Mouse (Mus musculus): ENCODE results near the gene Rapgef4. TPM values are rescaled to one million over a fixed set of nuclear protein-coding genes. Genes with fewer than 3 reads are reported as not detected.

Rapgef4 gene
- polyA plus RNA-seq, 1 experiment from 2014 or later = 11.9 TPM

DNA sequence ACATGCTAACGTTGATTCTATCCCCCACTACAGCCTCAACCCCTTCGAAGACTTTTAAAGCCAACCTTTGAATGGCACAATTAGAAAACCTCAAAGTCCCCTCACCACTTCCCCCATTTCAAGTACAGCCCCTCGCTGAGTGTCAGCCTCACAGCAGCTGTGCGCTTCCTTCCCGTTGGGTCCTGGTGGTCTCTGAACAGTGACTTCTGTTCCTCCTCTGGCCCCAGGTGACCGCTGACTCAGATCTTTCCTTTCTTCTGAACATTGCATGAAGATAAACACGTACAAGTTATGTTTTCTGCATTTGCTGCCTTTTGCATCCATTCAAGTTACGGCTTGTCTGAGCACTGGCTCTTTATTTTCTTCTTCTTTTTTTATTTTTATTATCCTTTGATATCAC is 98.1 kb downstream of the Rapgef4 start:
- Histone ChIP-seq H3K9me3 (ENCODE audit: control insufficient read depth, low read length) (no peaks in the 10 kb centered on the region), H3K4me3 (ENCODE audit: low read depth, low read length) (no peak overlapping the region), H3K27me3 (ENCODE audit: control insufficient read depth, insufficient read depth, low read length) (no peaks in the 10 kb centered on the region), H3K9ac (ENCODE audit: low read length) (no peak overlapping the region), H3K27ac (ENCODE audit: low read depth, low read length) (no peak overlapping the region), H3K4me1 (ENCODE audit: control insufficient read depth, insufficient read depth, low read length) (0 out of 2 replicates have a peak, but pooled peaks cover 3% of the 10 kb centered on the region), H3K36me3 (ENCODE audit: control insufficient read depth, insufficient read depth, low read length) (no peaks in the 10 kb centered on the region), H3K4me2 (ENCODE audit: low read depth) (no peak overlapping the region)
- ATAC-seq (ENCODE audit: insufficient read depth, low FRiP score, low TSS enrichment) (no peak), DNase-seq (ENCODE audit: low spot score) (no peak)
- 80% methylated on average over 8 of the region's 8 CpGs for WGBS

DNA sequence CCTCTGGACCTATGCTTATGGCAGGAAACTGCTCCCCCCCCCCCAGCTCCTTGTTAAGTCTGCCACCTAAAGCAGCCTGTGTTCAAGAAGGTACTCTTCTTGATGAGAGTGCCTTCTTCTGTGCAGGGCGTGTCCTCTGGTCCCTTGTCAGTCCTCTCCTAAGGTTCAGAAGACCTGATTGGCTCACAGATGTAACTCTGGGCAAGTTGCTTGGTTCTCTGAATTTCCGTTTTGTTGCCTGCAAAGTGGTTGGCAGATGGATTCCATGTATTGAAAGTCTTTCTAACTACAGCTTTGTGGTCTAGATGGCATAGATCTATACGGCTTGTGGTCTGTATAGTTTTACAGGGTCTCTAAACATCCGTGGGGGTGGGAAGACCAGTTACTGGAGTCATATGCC is 101.8 kb downstream of the Rapgef4 start:
- Histone ChIP-seq H3K4me1 (ENCODE audit: control insufficient read depth, insufficient read depth, low read length) (0 out of 2 replicates have a peak, but pooled peaks cover 3% of the 10 kb centered on the region), H3K9ac (ENCODE audit: low read length) (no peak overlapping the region), H3K27me3 (ENCODE audit: control insufficient read depth, insufficient read depth, low read length) (no peaks in the 10 kb centered on the region), H3K36me3 (ENCODE audit: control insufficient read depth, insufficient read depth, low read length) (no peaks in the 10 kb centered on the region), H3K4me3 (ENCODE audit: low read depth, low read length) (no peak overlapping the region), H3K4me2 (ENCODE audit: low read depth) (no peak overlapping the region), H3K27ac (ENCODE audit: low read depth, low read length) (no peak overlapping the region), H3K9me3 (ENCODE audit: control insufficient read depth, low read length) (no peaks in the 10 kb centered on the region)
- DNase-seq (ENCODE audit: low spot score) = no peak
- ATAC-seq (ENCODE audit: insufficient read depth, low FRiP score, low TSS enrichment) = no peak
- WGBS = 90% methylated on average over 4 of the region's 4 CpGs

DNA sequence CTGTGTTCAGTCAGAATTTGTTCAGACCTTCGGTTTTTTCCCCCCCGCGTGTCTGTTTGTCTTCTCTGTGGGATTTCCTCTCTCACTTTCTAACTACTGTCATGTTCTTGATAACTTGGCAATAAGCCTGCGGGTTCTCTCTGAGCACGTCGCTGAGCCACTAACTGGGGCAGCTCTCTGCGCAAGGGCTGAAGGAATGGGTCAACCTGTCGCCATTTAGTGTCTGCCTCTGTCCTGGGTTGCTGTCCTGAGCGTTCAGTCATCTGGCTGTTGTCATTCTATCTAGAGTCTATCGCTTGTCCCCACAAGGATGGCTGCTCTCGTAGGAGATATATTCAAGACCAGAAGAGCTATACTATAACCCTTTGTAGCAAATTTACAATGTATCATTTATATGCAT is 107.8 kb downstream of the Rapgef4 start:
- ATAC-seq (ENCODE audit: insufficient read depth, low FRiP score, low TSS enrichment) = no peak
- H3K4me1 ChIP-seq (ENCODE audit: control insufficient read depth, insufficient read depth, low read length) = peaks cover 9% of the 10 kb centered on the region

DNA sequence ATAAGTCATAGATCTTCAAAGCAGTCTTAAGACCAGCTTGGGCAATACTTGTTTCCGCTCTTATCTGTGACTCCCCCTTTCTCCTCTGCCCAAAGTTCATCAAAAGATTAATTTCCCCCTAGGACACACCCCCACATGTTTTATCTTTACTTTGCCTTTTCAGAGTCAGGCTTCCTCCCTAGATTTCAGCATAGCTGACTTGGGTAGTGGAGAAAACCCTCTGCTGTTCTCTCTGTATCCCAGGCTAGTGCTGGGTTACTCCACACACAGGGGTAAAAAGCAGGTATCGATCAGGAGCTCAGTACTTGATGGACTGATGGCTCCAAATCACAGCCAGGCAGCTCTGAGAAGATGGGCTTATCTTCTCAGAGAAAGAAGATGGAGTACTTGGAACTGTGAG is 109.0 kb downstream of the Rapgef4 start:
- no peaks in the 10 kb centered on the region for H3K36me3 ChIP-seq (ENCODE audit: control insufficient read depth, insufficient read depth, low read length)
- WGBS = 93% methylated on average over 2 of the region's 2 CpGs
- peaks cover 13% of the 10 kb centered on the region for H3K4me1 ChIP-seq (ENCODE audit: control insufficient read depth, insufficient read depth, low read length)
- no peak for DNase-seq (ENCODE audit: low spot score)
- H3K9me3 ChIP-seq (ENCODE audit: control insufficient read depth, low read length) = no peaks in the 10 kb centered on the region
- H3K9ac ChIP-seq (ENCODE audit: low read length) = no peak overlapping the region
- no peak overlapping the region for H3K27ac ChIP-seq (ENCODE audit: low read depth, low read length)
- H3K27me3 ChIP-seq (ENCODE audit: control insufficient read depth, insufficient read depth, low read length) = no peaks in the 10 kb centered on the region
- no peak for ATAC-seq (ENCODE audit: insufficient read depth, low FRiP score, low TSS enrichment)
- no peak overlapping the region for H3K4me3 ChIP-seq (ENCODE audit: low read depth, low read length)
- H3K4me2 ChIP-seq (ENCODE audit: low read depth) = no peak overlapping the region

More for the DNA sequence above, 107.8 kb downstream of the Rapgef4 start:
- Histone ChIP-seq H3K27me3 (ENCODE audit: control insufficient read depth, insufficient read depth, low read length) (no peaks in the 10 kb centered on the region), H3K9ac (ENCODE audit: low read length) (no peak overlapping the region), H3K9me3 (ENCODE audit: control insufficient read depth, low read length) (no peaks in the 10 kb centered on the region), H3K36me3 (ENCODE audit: control insufficient read depth, insufficient read depth, low read length) (no peaks in the 10 kb centered on the region), H3K4me3 (ENCODE audit: low read depth, low read length) (no peak overlapping the region), H3K27ac (ENCODE audit: low read depth, low read length) (no peak overlapping the region), H3K4me2 (ENCODE audit: low read depth) (no peak overlapping the region)
- no peak for DNase-seq (ENCODE audit: low spot score)
- 89% methylated on average over 11 of the region's 11 CpGs for WGBS

DNA sequence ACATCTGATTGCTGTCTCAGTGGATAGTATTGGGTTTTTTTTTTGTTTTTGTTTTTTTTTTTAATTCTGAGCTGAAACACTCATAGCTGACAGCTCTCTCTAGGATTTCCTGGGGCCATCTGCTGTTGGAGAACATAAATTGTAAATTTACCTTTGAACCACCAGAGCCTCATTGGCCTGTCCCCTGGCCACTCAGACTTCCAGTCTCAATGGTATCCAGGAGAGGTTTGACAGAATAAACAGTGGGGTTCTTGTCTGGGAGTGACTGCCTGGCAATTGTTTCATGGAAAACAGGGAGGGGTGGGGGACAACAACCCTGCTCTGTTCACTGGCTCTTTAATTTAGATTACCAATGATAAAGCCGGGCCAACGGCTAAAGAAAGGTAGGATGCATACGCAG is 111.0 kb downstream of the Rapgef4 start:
- peak; percentile 71; the same call in 1 of the 2 replicates for ATAC-seq (ENCODE audit: insufficient read depth, low FRiP score, low TSS enrichment)
- Histone ChIP-seq H3K9me3 (ENCODE audit: control insufficient read depth, low read length) (no peaks in the 10 kb centered on the region), H3K4me1 (ENCODE audit: control insufficient read depth, insufficient read depth, low read length) (peaks cover 13% of the 10 kb centered on the region), H3K27ac (ENCODE audit: low read depth, low read length) (peak overlapping the region; percentile 47), H3K36me3 (ENCODE audit: control insufficient read depth, insufficient read depth, low read length) (no peaks in the 10 kb centered on the region), H3K4me3 (ENCODE audit: low read depth, low read length) (peak overlapping the region; percentile 12; the same call in 1 of the 2 replicates), H3K27me3 (ENCODE audit: control insufficient read depth, insufficient read depth, low read length) (no peaks in the 10 kb centered on the region), H3K9ac (ENCODE audit: low read length) (peak overlapping the region; percentile 29; the same call in 1 of the 2 replicates), H3K4me2 (ENCODE audit: low read depth) (peak overlapping the region; percentile 33)
- WGBS = 45% methylated on average over 3 of the region's 3 CpGs
- no peak for DNase-seq (ENCODE audit: low spot score)

GRCm38 (mm10) chr2:72093402-72094037 is 112.5 kb downstream of the Rapgef4 start:
- DNase-seq (ENCODE audit: low spot score) (peak; percentile 42), ATAC-seq (ENCODE audit: insufficient read depth, low FRiP score, low TSS enrichment) (peak; percentile 72)
- 39% methylated on average over 20 of the region's 20 CpGs for WGBS
- Histone ChIP-seq H3K4me1 (ENCODE audit: control insufficient read depth, insufficient read depth, low read length) (peaks cover 13% of the 10 kb centered on the region), H3K9me3 (ENCODE audit: control insufficient read depth, low read length) (no peaks in the 10 kb centered on the region), H3K4me3 (ENCODE audit: low read depth, low read length) (no peak overlapping the region), H3K27ac (ENCODE audit: low read depth, low read length) (peak overlapping the region; percentile 66), H3K9ac (ENCODE audit: low read length) (peak overlapping the region; percentile 23), H3K36me3 (ENCODE audit: control insufficient read depth, insufficient read depth, low read length) (no peaks in the 10 kb centered on the region), H3K4me2 (ENCODE audit: low read depth) (peak overlapping the region; percentile 15), H3K27me3 (ENCODE audit: control insufficient read depth, insufficient read depth, low read length) (no peaks in the 10 kb centered on the region)

DNA sequence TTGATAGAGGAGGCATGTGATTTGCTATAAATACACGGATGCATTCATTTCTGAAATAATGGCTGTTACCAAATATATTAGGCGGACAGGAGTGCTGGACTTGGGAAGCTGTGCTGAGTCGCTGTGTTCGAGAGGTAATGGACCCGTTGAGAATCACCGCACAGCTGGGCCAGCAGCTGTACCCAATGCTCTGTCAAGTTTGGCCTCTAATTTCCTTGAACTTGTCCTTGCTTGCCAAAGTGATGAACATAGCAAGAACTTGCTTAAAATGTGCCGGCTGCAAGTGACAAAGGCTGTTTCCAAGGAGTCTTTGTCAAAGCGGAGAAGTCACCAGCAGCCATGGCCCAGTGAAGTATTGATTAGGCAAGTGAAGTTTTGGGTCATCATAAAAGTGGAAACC is 113.0 kb downstream of the Rapgef4 start:
- Histone ChIP-seq H3K27ac (ENCODE audit: low read depth, low read length) (peak overlapping the region; percentile 66; the same call in 1 of the 2 replicates), H3K9me3 (ENCODE audit: control insufficient read depth, low read length) (no peaks in the 10 kb centered on the region), H3K4me1 (ENCODE audit: control insufficient read depth, insufficient read depth, low read length) (peaks cover 13% of the 10 kb centered on the region), H3K9ac (ENCODE audit: low read length) (no peak overlapping the region), H3K36me3 (ENCODE audit: control insufficient read depth, insufficient read depth, low read length) (no peaks in the 10 kb centered on the region), H3K27me3 (ENCODE audit: control insufficient read depth, insufficient read depth, low read length) (no peaks in the 10 kb centered on the region), H3K4me3 (ENCODE audit: low read depth, low read length) (no peak overlapping the region), H3K4me2 (ENCODE audit: low read depth) (no peak overlapping the region)
- ATAC-seq (ENCODE audit: insufficient read depth, low FRiP score, low TSS enrichment) (no peak), DNase-seq (ENCODE audit: low spot score) (no peak)
- WGBS = 85% methylated on average over 8 of the region's 8 CpGs

GRCm38 (mm10) chr2:72094446-72094845 is 113.4 kb downstream of the Rapgef4 start:
- ATAC-seq (ENCODE audit: insufficient read depth, low FRiP score, low TSS enrichment) = no peak

DNA sequence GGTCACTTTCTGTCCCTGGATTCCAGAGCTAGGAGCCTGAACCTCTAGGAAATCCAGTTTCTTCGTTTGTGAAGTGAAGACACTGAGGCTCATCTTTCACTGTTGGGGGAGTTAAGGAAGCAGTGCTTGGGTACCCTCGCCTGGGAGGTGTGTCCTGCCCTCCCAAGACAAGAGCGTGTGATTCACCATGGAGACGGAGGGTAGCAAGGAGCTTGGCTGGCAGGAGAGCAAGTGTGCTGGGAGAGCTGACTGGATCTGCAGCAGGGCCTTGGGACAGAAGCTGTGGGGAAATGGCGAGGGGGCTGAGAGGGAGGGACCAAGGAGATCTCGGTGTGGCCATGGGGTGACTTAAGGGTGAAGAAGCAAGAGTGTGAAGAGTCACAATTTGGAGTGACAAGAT is 114.0 kb downstream of the Rapgef4 start:
- Histone ChIP-seq H3K36me3 (ENCODE audit: control insufficient read depth, insufficient read depth, low read length) (no peaks in the 10 kb centered on the region), H3K4me2 (ENCODE audit: low read depth) (no peak overlapping the region), H3K27me3 (ENCODE audit: control insufficient read depth, insufficient read depth, low read length) (no peaks in the 10 kb centered on the region), H3K9ac (ENCODE audit: low read length) (no peak overlapping the region), H3K4me1 (ENCODE audit: control insufficient read depth, insufficient read depth, low read length) (peaks cover 13% of the 10 kb centered on the region), H3K4me3 (ENCODE audit: low read depth, low read length) (no peak overlapping the region), H3K27ac (ENCODE audit: low read depth, low read length) (no peak overlapping the region), H3K9me3 (ENCODE audit: control insufficient read depth, low read length) (no peaks in the 10 kb centered on the region)
- no peak for ATAC-seq (ENCODE audit: insufficient read depth, low FRiP score, low TSS enrichment)
- 61% methylated on average over 6 of the region's 6 CpGs for WGBS
- DNase-seq (ENCODE audit: low spot score) = no peak

More at GRCm38 (mm10) chr2:72094446-72094845, 113.4 kb downstream of the Rapgef4 start:
- Histone ChIP-seq H3K36me3 (ENCODE audit: control insufficient read depth, insufficient read depth, low read length) (no peaks in the 10 kb centered on the region), H3K9ac (ENCODE audit: low read length) (no peak overlapping the region), H3K4me3 (ENCODE audit: low read depth, low read length) (no peak overlapping the region), H3K4me2 (ENCODE audit: low read depth) (no peak overlapping the region), H3K27ac (ENCODE audit: low read depth, low read length) (no peak overlapping the region), H3K9me3 (ENCODE audit: control insufficient read depth, low read length) (no peaks in the 10 kb centered on the region), H3K27me3 (ENCODE audit: control insufficient read depth, insufficient read depth, low read length) (no peaks in the 10 kb centered on the region), H3K4me1 (ENCODE audit: control insufficient read depth, insufficient read depth, low read length) (peaks cover 13% of the 10 kb centered on the region)
- 83% methylated on average over 7 of the region's 7 CpGs for WGBS
- DNase-seq (ENCODE audit: low spot score) = no peak
